Mouse (Mus musculus) ovary, adult 18-20 months (tissue): ENCODE results near the gene Rere.
"Not testable (repeated sequence)": the region's sequence is repeated elsewhere in the genome, so short reads cannot be mapped to it uniquely, and the experiment has no call there.

ENCODE experiments used
- DNase-seq: peaks from one replicate; pipeline ENCODE4 v3.0.0; 2022; ENCODE audit warnings: low spot score, mixed read lengths

Rere gene

DNA sequence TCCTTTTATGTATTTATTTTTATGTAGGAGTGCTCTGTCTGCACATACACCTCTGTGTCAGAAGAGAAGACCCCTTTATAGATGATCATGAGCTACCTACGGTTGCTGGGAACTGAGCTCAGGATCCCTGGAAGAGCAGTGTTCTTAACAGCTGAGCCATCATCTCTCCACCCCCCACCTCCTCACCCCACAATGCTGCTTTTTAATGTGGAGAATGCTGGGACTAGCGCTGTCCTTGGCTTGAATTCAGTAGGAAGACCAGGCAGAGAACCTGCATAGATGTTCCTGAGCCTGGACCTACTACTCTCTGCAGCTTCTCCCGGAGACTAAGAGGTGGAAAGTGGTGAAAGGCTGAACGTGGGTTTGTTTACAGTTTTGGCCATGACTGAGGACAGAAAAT is 269.9 kb downstream of the Rere start:
- no peak for DNase-seq

DNA sequence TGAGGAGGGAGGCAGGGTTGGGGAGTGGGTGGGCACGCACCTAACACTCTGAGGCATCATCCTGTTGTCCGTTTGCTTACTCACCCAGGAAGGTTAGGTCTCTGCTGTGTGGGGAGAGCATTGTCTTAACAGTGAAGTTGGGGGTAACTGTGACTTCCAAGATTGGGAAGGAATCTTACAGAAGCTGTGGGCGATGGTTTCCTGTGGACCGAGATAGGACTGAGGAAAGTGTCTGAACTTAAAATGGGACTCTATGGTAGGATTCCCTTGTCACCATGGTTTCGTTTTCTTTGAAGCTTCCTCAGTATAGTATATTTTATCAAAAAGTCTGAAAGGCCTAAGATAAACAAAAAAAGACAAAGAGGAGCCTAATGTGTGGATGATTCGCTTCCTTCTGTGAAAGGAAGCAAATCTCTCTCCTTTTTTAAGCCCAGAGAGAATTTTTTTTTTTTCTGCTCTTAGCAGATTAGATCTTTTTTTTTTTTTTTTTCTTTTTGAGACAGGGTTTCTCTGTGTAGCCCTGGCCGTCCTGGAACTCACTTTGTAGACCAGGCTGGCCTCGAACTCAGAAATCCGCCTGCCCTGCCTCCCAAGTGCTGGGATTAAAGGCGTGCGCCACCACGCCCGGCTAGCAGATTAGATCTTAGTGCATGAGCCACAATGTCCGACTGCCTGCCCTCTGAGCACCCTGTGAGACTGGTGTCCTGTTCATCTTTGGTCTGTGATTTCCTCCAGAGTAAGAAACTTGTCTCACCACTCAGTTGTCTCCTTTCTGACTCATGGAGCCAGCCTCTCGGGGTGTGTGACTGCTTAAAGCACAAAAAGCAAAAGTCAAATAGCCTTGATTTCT is 271.5 kb downstream of the Rere start:
- no peak for DNase-seq

DNA sequence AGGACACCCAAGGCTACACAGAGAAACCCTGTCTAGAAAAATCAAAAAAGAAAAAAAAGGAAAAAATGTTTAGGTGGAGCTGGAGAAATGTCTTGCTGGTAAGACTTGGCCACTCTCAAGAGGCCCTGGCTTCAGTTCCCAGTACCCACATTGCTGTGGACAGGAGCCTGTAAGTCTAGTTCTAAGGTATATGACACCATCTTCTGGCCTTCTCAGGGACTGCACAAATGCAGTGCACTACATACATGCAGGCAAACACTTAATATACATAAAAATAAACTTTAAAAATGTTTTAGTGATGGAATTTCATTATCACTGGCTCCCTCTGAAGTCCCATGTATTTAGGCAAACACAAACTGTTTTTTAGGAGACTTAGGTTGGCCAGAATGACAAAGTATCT is 274.3 kb downstream of the Rere start:
- no peak for DNase-seq

DNA sequence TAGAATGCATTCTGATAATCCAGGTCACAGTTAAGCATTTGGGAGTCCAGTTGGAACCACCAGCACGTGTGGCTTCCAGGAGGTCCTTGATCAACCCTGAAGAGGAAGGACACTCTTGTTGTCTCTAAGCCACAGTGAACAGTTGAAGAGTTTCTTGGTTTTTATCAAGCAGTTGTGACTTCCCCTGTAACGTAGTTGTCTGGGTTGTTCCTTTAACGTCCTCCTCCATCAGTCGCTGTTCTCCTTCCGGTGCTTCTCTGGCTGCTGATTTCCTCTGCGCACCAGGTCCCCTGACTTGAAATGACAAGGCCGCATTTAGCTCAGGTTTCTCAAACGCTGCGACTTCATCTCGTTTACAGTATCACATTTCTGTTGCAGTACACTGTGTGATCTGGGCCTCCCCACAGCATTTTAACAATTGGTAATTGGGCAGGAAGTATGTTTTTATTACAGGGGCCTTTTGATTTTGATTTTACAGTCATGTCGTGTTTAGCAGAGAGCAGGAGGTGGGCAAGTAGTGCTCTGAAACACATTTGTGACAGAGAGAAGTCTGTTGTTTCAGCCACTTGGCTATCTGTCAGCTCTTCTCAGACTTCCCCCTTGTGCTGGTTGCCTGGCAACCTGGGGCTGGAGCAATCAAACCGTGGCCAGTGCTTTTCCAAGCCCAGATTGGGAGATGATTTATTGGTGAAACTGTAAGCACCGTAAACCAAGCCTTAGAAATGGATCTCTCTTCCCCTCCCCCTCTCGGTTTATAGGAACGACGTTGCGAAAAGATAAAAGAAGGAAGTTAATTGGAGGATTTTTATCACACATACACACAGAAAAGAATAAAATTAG is 275.2 kb downstream of the Rere start:
- DNase-seq: peak; percentile 81

DNA sequence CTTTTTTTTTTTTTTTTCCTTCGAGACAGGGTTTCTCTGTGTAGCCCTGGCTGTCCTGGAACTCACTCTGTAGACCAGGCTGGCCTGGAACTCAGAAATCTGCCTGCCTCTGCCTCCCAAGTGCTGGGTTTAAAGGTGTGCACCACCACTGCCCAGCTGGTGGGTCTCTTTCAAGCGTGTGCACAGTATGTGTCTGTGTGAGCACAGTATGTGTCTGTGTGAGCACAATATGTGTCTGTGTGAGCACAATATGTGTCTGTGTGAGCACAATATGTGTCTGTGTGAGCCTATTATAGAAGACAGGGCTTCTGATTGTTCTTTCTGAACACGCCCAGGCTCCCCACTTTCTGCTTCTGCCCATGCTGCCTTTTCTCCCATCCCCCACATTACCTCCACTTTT is 275.8 kb downstream of the Rere start:
- not testable (repeated sequence) for DNase-seq

DNA sequence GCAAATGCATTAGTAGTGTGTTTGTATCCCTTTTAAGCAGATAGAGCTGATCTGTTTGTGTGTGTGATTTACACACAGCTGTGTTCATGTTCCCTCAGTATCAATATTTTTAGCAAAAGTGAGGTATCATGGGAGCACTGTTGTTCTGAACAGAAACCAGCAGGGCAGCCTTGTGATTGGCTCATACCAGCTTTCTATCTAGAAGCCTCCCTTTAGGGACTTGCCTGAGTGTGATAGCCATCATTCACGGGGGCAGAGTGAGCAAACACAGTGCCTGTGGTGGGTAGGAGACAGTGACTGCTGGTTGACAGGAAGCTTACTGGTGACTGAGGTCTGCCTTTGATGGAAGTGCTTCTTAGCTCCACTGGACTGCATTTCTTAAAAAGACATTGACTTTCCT is 276.5 kb downstream of the Rere start:
- DNase-seq: no peak

DNA sequence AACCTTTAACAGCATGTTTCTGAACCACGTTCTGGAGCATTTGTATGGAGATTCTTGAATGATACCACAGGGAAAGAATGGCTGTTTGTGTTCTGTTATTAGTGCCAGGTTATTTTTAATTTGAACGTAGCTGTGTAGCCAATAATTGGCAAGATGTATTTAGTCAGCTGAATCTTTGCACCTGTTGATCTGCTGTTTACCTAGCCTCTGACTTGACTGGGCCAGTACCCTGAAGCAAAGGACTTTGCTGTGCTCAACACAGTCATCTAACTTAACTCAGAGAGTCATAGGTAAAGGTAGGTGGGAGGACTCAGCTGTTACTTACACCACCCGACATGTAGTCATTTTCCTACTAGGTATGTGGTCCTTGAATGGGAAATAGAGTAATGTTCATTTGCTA is 278.1 kb downstream of the Rere start:
- DNase-seq: no peak

DNA sequence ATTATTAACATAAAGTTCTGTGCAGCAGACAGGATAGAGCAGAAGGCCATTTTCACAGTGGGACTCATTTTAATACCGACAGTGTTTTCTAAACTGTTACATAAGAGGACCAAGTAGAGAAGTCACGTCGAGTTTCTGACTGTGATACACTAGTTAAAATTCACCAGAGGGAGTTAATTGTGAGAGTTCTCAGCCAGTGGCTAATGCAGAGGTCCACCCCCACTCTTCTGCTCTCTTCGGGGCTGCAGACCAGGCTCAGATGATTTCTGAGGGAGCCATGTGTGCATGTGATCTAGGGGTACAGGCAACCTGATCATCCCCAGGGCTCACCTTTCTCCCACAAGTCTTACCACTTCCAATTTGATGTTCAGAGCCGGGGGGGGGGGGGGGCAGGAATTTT is 281.8 kb downstream of the Rere start:
- no peak for DNase-seq

DNA sequence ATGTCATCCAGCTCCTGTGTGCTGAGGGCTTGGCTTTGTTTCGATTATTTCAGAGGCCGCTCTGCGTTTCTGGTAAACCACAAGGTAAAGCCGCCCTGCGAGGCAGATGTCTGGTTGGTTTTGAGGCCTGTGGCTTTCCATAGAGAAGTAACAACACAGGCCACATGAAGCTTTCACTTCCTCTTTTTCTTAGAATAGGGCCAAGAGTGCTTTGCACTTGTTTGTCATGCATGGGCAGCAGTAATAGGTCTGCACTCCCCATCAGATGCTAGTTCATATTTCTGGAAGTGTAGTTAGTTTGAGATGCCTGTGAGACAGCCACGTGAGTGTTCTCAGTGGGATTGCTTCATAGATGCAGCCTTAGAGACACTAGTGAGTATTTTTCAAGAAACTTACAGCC is 284.7 kb downstream of the Rere start:
- no peak for DNase-seq

DNA sequence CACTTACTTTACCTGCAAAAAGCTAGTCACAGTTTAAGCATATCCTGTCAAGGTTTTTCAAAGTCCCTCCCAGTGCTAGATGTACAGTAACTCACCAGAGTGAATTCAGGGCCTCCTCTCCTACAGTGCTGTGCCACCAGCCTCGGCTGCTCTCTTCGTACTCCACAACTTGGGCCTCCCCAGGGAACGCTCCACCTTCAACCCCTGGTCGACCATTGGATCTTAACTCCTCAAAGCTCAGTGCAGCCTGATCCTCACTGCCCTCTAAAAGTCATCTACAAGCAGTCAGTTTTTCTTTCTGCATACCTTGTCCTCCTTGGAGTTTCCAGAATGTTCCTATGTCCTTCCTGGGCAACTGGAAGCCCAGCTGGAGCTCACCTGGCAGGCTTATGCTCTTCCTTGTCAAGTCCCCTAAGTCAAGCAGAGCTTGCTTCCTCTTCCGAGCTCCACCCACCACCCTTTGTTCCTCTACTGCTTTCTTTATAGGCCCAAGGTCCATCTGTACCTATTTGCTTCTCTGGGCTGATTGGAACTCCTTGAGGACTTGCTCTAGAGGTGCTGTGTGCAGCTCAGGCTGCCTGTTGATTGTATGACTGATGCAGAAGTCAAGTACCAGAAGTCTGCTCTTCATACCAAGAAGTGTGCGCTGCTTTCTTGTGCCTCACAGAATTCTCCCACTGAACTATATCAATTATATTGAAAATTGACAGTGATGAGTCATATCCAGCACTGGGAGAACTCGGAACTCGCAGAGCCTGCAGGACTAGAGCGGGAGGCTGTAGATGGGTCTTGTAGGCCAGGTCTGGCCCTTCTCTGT is 287.1 kb downstream of the Rere start:
- no peak for DNase-seq

DNA sequence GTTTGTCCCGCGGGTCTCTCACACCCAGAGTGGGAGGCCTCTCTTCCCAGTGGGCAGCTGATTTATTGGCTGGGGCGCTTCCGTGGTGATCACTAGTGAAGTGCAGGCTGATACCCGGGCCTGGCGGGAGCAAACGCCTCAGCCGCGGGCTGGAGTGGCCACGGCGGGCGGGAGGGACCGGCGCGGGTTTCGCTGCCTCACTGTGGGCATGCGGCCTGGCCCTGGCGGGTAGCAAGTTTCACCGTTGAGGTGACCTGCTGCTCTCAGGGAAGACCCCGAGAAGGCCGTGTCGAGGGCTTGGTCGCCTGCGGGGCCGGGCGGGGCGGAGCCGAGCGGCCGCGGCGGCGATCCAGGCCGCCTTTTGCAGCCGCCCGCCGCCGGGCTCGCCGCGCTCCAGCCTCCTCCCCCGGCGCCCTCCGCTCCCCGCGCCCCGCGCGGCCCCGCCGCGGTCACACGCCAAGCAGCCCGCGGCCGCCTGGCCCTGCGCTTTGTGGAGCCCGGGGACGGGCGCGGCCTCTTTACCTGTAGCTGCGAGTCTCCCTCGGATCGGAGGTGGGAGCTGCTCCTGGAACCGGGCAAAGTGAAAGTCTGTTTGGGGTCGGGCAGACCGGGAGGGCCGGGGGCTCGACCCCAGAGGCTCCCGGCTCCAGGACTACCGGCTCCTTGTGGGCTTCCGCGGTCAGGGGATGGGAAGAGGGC is 287.8 kb downstream of the Rere start:
- peak; percentile 65 for DNase-seq

DNA sequence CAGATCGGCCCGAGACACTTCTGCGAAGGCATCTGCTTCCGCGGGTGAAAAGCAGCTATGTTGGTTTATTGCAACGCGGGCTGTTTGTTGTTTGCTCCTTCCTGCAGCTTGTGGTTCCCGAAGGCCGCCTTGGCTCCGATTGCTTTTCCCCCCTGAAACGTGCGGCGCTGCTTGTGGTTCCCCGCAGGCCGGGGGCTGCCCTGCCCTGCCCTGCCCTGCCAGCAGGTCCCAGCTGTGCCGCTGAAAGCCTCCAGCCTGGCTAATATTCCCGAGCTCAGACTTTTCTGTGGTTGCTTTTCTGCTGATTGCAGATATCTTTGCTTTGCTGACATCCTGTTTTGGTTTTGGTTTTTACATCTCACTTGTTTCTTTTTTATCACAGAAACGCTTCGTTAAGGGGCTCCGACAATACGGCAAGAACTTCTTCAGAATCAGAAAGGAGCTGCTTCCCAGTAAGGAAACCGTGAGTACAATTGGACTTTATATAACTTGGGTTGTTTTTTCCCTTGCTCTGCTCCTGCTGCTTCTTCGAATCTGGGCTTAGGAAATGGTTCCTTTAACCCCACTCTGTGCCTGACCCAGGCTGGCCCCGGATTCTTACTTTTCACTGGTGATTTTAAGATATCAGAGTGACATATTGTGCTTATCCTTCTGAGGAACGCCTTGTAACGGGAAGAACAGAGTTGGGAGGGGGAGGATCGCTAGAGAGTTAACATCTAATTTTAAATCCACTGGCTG is 288.6 kb downstream of the Rere start:
- DNase-seq: peak; percentile 38

DNA sequence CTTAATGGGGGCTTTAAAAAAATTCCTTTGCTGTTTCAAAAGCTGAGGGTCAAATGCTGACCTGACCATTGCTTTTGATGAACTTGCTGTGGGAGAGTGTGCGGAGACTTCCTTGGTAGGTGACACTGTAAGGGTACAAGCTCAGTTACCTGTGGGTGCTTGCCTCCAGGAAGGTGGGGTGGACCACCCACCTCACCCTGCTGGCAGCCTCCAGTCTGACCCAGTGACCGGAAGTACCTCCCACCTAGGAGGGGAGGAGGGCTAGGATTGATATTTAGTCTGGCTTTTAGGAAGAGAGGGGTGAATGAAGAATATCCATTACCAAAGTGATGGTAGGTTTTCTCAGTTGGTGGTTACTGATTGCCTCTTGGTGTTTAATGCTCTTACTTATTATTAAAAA is 289.3 kb downstream of the Rere start:
- DNase-seq: no peak

DNA sequence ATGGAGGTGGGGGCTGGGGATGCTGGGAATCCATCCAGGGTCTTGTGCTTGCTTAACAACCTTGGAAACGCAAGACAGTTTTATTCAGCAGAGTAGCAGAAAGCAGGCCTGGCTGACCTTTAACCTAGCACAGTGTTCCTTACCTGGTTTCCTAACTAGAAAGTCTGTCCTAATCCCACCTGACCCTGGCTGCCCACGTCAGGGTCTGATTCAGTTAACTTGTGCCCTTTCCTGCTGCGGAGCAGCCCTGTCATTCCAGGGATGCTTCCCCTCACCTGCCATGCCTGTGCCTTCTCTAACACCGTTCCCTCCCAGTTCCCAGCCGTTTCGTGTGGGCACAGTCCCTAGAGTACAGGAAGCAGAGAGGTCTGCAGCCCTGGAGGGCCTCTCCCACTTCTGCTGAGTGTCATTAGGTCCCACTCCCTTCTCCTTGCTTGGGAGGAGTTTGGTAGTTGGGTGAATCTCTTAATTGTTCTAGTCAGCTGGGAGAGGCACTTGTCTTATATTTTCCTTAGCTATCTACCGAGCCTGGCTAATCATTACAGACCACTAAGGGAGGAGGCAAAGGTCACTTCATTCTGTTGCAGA is 290.8 kb downstream of the Rere start:
- DNase-seq: no peak

DNA sequence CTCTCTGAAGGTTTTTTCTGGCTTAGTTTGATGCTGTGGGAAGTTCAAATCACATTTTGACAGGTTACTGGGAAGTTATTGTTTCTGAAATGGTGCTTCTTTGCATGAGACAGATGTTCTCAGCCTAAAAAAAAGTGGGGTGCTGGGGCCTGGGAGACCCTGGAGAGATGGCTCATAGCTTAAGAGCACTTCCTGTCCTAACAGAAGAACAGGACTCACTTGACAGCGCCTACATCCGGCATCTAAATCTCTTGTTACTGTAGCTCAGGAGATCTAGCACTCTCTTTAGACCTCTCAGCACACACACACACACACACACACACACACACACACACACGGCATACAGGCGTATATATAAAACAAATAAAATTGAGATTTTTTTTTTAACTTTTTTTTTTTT is 291.5 kb downstream of the Rere start:
- no peak for DNase-seq

DNA sequence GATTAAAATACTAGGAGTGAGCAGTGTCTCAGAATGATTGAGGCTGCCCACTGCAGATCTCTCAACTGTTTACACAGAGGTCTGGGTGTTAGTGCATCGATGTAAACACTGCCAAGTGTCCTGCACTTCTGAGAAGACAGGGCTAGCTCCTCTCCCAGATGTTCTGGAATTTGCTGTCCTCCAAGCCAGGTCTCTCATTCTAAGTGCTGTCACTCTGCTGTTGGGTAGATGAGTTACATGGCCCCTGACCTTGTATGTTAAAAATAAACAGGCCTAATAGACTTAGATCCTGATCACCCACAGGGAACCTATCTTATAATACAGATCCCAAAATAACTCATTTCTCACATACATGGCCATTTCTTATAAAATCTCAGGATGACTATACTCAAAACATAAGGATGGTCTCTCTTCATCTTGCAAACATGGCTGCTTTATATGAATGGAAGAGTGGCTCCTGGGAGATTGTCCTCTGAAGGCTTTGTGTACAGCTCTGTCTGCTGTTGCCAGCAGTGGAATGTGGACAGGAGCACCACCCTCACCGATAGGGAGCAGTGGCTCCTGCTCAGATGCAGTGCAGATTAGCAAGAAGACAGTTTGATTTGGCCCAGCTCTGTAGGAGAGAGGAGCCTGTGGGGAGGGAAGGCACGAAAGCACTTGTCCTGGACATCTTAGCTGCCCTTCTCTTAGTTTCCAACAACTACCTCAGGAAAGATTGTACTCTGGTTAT is 294.1 kb downstream of the Rere start:
- no peak for DNase-seq

DNA sequence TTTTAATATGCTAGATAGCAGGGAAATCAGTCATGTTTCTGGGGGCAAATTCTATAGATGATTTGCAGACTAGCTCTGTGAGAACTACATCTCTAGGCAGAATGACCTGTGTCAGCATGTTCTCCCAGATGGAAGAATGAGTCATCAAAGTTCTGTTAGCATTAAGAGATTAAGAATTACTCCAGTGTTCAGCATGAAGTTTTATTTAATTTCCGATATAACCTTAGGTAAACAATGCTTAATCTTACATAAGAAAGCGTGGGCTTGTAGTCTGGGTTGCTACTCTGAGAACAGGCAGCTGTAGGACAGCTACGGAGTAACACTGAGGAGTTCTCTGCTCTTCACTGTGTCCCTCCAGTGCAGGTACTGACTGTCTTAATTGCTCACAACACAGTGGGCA is 294.9 kb downstream of the Rere start:
- DNase-seq: no peak

DNA sequence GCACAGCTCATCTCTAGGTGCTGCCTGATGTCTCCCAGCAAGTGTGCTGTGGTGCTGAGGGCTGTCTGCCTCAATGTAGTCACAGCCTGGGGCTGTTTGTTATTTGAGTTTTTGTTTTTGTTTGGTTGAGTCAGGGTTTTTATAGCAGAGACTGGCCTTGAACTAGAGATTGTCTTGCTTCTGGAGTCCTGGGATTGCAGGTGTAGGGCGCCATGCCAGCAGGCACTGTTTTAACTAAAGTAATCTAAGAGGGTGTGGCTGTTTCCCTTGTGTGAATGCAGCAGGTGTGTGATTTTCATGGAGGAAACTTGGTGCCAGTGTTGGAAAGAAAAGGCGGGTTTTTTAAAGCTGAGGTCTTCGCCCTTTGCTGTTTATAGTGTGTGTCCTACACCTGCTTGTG is 296.6 kb downstream of the Rere start:
- no peak for DNase-seq

DNA sequence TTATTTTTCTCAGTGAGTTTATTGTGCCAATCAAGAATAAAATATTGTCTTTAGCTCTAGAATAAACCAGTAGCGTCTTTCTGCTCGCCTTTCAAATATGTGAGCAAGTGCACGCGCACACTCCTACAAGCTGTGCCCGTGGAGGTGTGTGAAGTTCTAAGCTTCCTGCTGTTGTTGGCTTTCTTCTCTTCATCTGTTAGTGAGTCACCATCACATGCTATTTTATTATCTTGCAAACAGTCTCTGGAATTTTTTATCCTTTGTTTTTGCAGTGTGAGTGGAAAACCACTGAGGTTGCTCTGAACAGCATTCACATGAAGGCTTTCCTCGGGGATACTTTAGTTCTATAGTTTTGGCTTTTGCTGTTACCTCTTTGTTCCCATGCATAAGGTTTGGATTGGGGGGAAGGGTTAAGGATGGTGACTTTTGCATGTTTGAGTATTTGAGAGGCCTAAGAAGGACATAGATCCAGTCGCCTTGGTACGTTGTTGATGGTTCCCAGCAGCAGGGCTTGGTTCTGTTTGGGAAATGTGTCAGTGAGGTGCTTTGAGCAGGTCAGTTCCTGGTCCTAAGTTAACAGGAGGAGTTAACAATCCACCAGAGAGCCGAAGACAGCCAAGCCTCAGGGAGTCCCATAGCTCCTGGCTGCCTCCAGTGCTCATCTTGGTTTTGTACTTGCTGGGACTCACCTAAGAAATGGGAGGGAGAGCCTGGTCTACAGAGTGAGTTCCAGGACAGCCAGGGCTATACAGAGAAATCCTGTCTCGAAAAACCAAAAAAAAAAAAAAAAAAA is 300.7 kb downstream of the Rere start:
- no peak for DNase-seq
